Mouse (Mus musculus) frontal cortex, postnatal 36 days (tissue): ENCODE data around the gene Cdh16.
"Not testable (repeated sequence)": the region's sequence is repeated elsewhere in the genome, so short reads cannot be mapped to it uniquely, and the experiment has no call there.

Source experiments
- DNase-seq, 2 experiments: peaks; one replicate each; pipeline ENCODE4 v3.0.0; 2022; ENCODE audit warnings: low spot score in 2 of 2

Gene Cdh16

DNA sequence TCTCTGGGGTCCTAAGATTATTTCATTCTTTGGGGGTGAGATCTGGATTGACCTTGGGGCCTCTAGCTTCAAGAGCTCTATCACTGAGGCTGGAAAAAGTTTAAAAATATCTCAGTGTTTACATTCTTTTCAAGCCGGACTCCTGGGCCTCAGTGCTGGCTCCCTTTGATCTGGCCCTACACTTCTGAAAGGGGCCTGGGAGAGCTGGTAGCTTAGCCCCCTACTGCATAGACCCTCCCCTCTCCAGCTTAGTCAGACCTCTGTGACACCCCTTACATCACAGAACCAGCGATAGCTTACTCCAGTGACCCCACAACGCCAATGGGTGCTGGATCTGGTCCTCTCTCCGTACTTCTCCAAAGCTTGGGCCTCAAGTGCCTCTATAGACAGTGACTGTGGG is 12.6 kb downstream of the Cdh16 start:
- no peak for DNase-seq

DNA sequence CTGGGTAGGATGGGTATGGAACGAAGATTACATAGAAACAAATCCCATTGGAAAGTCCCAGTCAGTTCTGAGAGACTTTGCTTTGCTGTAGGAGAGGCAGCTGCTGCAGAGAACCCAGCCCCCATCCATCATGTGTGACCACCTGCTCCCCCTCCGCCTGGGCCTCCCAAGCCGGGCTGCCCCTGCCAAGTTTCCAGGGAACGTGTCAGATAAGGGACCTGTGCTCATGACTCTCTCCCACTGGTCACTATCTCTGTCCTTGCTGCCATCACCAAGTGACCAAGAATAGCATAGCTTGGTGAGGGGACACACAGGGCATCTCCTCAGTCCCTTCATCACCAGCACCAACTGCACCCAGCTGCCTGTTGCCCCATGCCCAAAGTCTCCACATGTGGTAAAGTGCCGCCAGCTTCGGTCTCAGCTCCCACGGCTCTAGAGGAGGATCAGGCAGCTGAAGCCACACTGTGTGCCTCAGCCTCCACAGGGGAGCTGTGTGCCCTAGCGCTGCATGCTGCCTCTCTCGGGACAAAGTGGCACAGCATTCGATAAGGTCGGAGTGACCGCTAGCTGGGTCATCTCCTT is 13.9 kb downstream of the Cdh16 start:
- DNase-seq = no peak

DNA sequence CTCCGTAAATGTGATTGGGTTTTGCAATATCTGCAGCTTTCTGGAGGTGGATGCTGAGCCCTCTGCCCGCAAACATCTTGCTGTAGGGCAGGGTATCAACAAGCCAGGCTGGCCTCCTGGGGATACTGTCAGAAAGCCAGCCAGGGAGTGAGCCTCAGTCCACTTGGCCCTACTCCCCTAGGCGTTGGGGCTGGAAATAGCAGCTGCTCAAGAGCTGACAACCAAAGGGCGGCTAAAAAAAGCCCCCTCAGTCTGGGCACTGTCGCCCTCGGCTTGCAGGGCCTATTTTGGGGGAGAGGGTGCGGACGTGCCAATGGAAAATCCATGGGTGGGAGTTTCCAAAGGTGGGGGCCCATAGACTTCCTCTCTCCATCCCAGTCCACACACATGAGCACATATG is 15.0 kb downstream of the Cdh16 start:
- DNase-seq = no peak

- DNase-seq = no peak
Measured at GRCm38 (mm10) chr8:104607944-104608343, 16.3 kb downstream of the Cdh16 start.

DNA sequence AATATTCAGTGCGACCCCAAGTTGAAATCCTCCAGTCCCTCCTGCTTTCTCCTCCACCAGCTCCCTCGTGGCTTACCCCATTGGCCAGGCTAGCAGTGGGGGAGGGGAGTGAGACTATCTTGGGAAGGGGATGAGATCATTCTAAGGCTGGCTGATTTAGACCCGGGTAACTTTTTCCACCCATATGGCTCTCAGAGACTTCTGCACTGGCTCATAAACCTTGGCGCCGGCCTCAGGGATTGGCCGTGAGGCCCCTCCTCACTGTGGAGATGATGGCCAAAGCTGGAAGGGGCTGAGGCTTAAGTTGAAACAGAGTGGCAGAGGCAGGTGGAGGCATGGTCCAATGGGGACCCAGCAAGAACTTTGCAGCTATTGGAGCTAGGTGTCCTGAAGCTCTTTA is 17.9 kb downstream of the Cdh16 start:
- no peak for DNase-seq

- DNase-seq = no peak
Measured at GRCm38 (mm10) chr8:104603245-104603593, 21.0 kb downstream of the Cdh16 start.

DNA sequence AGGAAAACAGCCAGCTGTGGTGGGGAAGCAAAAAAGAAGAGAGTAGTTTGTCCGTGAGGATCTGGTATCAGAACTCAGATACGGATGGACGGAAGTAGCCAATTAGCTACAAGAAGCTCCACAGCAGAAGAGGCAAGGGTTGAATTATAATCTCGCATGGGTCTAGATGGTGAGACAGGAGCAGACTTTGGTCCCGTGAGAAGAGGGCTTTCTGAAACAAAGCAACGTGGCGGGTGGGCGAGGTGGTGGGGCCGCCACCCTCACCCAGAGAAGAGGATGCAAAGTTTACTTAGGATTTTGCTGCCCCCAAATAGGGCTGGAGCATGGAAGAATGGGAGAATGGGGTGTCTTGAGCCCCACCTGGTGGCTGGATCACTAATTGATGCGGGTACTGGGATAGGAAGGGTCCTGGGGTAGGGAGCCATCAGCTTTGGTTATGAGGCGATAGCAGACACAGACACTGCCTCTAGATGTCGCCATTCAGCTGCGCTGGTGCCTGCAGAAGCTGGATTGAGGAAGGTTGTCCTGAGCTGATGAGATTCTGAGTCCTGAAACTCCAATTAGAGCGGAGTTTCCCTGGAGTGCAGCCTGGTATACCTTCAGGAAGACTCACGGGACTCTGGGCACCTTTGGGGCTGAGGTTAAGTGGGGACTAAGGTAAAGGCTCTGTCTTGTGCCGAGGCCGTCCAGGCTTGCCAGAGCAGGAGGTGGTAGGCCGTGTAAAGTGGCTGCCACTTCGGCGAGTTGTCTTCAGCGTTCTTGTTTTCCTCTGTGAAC is 21.5 kb downstream of the Cdh16 start:
- DNase-seq = peak; percentile 76 to 86

DNA sequence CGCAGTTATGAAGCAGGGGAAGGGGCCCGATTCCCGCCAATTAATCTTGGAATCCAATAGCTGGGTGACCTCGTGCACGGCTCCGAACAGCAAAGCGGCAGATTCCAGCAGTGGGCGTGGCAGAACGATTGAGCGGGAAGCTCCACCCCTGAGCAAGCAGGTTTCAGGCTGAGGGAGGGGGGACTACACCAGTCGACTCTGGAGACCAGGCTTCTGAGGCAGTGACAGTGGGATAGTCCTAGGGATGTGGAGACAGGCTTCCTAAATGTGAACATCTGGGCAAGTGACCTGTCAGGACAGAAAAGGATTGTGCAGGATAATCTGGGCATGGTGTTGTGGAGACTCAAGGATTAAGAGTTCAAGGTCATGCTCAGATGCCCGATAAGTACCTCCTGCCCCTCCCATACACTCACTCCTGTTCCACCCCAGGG is 22.2 kb downstream of the Cdh16 start:
- DNase-seq = no peak

GRCm38 (mm10) chr8:104601386-104601785 is 22.8 kb downstream of the Cdh16 start:
- DNase-seq = no peak

GRCm38 (mm10) chr8:104598496-104598895 is 25.7 kb downstream of the Cdh16 start:
- DNase-seq = no peak

DNA sequence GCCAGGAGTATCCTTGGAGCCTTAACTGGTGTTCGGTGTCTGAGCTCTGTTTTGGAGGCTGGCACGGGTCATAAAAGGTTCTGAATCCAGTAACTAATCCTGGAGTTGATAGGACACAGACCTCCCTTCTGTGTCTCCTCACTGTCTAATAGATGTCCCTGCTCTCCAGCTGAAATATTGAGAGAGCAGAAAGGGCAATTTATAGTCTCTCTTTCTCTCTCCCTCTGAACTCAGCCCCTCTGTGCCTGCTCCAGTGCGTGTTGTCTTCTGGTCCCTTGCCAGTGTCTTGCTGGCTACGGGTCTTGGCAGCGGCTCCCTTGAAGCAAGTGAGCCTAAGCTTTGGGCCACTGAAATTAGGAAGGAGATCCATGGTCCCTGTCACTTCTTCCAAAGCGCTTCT is 26.5 kb downstream of the Cdh16 start:
- no peak for DNase-seq

- no peak for DNase-seq
Measured at GRCm38 (mm10) chr8:104595773-104596536, 28.2 kb downstream of the Cdh16 start.

GRCm38 (mm10) chr8:104594611-104595362 is 29.4 kb downstream of the Cdh16 start:
- DNase-seq = no peak

GRCm38 (mm10) chr8:104593536-104594325 is 30.5 kb downstream of the Cdh16 start:
- DNase-seq = no peak

DNA sequence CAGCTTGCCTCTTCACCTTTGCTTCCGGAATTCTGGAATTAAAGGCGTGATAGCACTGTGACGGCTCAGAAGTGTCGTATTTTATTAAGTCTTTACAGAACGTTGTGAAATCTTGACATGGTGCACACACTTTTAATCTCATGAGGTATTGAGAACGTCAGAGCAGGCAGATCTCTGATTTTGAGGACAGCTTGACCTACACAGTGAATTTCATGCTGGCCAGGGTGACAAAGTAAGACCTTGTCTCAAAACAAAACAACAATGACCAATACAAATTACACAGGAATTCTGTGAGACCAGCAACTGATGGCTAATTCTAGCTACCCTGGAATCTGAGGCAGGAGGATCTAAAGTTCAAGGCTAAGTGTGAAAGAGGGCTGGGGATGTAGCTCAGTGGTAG is 31.6 kb downstream of the Cdh16 start:
- DNase-seq = no peak

- no peak for DNase-seq
Measured at GRCm38 (mm10) chr8:104591856-104592255, 32.3 kb downstream of the Cdh16 start.

DNA sequence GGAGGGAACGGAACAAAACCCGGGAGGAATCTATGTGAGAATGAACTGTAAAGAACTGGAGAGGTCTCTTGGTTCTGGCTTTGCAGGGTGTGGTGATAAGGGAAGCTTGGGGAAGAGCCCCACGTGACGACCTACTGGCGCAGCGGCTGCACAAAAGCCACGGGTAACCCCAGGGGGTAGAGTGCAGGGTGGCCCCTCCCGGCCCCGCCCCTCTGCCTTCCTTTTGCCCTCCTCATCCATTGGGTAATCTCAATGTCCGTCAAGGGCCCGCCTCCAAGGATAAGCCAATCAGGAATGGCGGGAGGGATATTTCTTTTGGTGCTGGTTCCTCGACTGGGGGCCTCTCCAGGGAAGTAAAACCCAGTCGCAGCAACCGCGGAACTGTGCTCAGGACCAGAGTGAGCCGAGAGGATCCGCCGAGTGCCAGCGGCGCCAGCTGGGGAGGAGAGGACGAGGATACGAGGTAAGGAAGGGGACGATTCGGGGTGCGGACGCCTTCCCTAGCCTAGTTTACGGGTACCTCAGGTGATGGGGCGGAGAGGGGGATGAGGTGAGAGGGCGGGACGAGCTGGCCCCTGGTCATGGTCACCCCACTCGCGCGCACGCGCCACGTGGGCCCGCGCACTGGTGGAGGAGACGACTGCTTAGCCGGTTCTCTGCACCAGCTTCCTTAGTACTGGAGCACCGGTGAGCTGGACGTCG is 32.9 kb downstream of the Cdh16 start, which contains the start of gene Pdp2:
Pdp2 (plus strand) TSS at position 319 of the 702 bp plus-strand sequence.
- peak; percentile 91 to 94 for DNase-seq

- DNase-seq = no peak
Measured at GRCm38 (mm10) chr8:104590284-104590683, 33.9 kb downstream of the Cdh16 start.

DNA sequence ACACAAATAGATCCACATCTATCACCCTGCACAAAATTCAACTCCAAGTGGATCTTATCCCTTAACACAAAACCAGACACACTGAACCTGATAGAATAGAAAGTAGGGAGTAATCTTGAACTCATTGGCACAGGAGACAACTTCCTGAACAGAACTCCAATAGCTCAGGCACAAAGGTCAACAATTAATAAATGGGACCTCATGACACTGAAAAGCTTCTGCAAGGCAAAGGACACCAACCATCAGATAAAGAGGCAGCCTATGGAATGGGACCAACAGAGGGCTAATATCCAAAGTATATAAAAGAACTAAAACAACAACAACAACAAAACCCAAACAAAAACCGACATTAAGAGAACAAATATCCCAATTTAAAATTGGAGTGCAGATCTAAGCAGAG is 39.7 kb downstream of the Cdh16 start:
- no peak for DNase-seq

GRCm38 (mm10) chr8:104577606-104578005 is 46.6 kb downstream of the Cdh16 start:
- DNase-seq = not testable (repeated sequence)

- no peak for DNase-seq
Measured at GRCm38 (mm10) chr8:104576820-104577219, 47.4 kb downstream of the Cdh16 start.
